8 mouse cellular contexts compared by ENCODE assay signal in the genomic region with DNA sequence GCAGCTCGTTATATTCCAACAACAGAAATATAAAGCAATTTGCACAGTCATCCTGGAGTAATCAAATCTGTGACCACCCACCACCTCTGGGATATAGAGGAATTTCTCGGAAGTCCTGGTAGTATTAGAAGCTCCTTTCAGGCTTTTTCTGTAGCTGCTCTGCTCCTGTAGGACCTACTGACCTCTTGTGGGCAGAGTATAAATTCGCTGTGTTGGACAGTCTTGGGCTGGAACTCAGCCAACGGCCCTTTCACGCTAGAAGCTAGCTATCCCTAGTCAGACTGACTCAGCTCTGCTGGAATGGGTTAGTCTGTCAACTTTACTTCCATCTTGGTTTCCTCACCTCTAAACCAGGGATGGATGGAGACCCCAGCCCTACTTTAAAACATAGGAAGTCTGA. TPM values are rescaled to one million over a fixed set of nuclear protein-coding genes. Genes with fewer than 3 reads are reported as not detected.
DNase-seq lines count a peak whose midpoint lies in the region; ATAC-seq and TF ChIP-seq lines count a peak whose summit lies in the region.

No protein-coding gene starts in this region.

- WGBS in liver, adult 2 months = 3% methylated on average over 5 of the region's 5 CpGs
- WGBS in liver, embryonic 11.5 days = 53% methylated on average over 5 of the region's 5 CpGs
- 26% methylated on average over 5 of the region's 5 CpGs for WGBS in forebrain, embryonic 13.5 days

- TF ChIP-seq POLR2A in liver, adult 2 months (IDR thresholded peaks at IDR 0.05; ENCODE audit: extremely low read depth, insufficient read depth, low read length) = no peak

- H3K4me3 ChIP-seq in liver, adult 2 months (ENCODE audit: insufficient read depth, low read depth, low read length) = no peak overlapping the region
- no peak overlapping the region for H3K4me3 ChIP-seq in liver, embryonic 11.5 days (ENCODE audit: low read depth, low read length)
- no peak overlapping the region for H3K4me3 ChIP-seq in forebrain, embryonic 13.5 days

- no peak overlapping the region for H3K4me2 ChIP-seq in liver, embryonic 11.5 days
- no peak overlapping the region for H3K4me2 ChIP-seq in forebrain, embryonic 13.5 days

- H3K36me3 ChIP-seq in liver, adult 2 months (ENCODE audit: control insufficient read depth, insufficient read depth, low read length) = no peaks in the 10 kb centered on the region
- H3K36me3 ChIP-seq in liver, embryonic 11.5 days (ENCODE audit: control insufficient read depth, insufficient read depth, low read length) = no peaks in the 10 kb centered on the region
- H3K36me3 ChIP-seq in forebrain, embryonic 13.5 days (ENCODE audit: poor library complexity, severe bottlenecking) = no peaks in the 10 kb centered on the region

- H3K9ac ChIP-seq in liver, adult 2 months (ENCODE audit: low read depth, low read length) = no peak overlapping the region
- H3K9ac ChIP-seq in liver, embryonic 11.5 days (ENCODE audit: low read depth, low read length) = no peak overlapping the region
- H3K9ac ChIP-seq in forebrain, embryonic 13.5 days = no peak overlapping the region

- ATAC-seq in liver, embryonic 11.5 days (replicated peaks; ENCODE audit: low FRiP score) = no peak
- ATAC-seq in forebrain, embryonic 13.5 days = no peak

- TF ChIP-seq CTCF in liver, adult 2 months (IDR thresholded peaks at IDR 0.05; ENCODE audit: low read depth, low read length) = peak; percentile 25; the same call in 1 of the 2 replicates

- H3K27ac ChIP-seq in liver, adult 2 months (replicated peaks; ENCODE audit: insufficient read depth, low read depth, low read length) = peak overlapping the region; percentile 58
- no peak overlapping the region for H3K27ac ChIP-seq in liver, embryonic 11.5 days (ENCODE audit: low read depth, low read length)
- no peak overlapping the region for H3K27ac ChIP-seq in forebrain, embryonic 13.5 days

- H3K4me1 ChIP-seq in liver, adult 2 months (ENCODE audit: control insufficient read depth, insufficient read depth, low read length) = peaks cover 8% of the 10 kb centered on the region
- no peaks in the 10 kb centered on the region for H3K4me1 ChIP-seq in liver, embryonic 11.5 days (replicated peaks; ENCODE audit: control insufficient read depth, insufficient read depth, low read length)
- no peaks in the 10 kb centered on the region for H3K4me1 ChIP-seq in forebrain, embryonic 13.5 days

- peak; percentile 72 for DNase-seq in liver, adult 2 months (ENCODE audit: extremely low read depth, low read depth, low spot score)
- no peak for DNase-seq in liver, embryonic 11.5 days (ENCODE audit: low spot score)
- DNase-seq in adrenal gland, adult 2 months = peak; percentile 78
- peak; percentile 56 for DNase-seq in gastrocnemius, postnatal 10 days
- peak; percentile 52 to 59 for DNase-seq in lung, adult 18-20 months
- DNase-seq in thymus, postnatal 25 days = no peak
- DNase-seq in thymus, postnatal 10 days (ENCODE audit: low spot score in 2 of 2) = no peak

- no peaks in the 10 kb centered on the region for H3K79me2 ChIP-seq in liver, adult 2 months (ENCODE audit: control insufficient read depth, insufficient read depth, low read length)

- no peaks in the 10 kb centered on the region for H3K27me3 ChIP-seq in liver, adult 2 months (ENCODE audit: control insufficient read depth, insufficient read depth, low read length)
- no peaks in the 10 kb centered on the region for H3K27me3 ChIP-seq in liver, embryonic 11.5 days (replicated peaks; ENCODE audit: control insufficient read depth, insufficient read depth, low read length)
- H3K27me3 ChIP-seq in forebrain, embryonic 13.5 days = no peaks in the 10 kb centered on the region

- no peaks in the 10 kb centered on the region for H3K9me3 ChIP-seq in liver, embryonic 11.5 days (ENCODE audit: control insufficient read depth, low read length)
- H3K9me3 ChIP-seq in forebrain, embryonic 13.5 days (replicated peaks) = no peaks in the 10 kb centered on the region

RNA-seq across cellular contexts. Expression of gene Slc25a5, which starts 34.8 kb away (rescaled TPM):
- total RNA-seq in liver, adult 2 months (2014; rRNA removed) = 748 and 759 TPM in 2 replicates
- 693 and 735 TPM in 2 replicates for polyA plus RNA-seq in liver, adult 2 months (2012; rRNA removed)
- polyA plus RNA-seq in liver, embryonic 11.5 days (2014; fragmentation: Nextera tagmentation; extraction: Ambion mirVana) = 942 and 1,011 TPM in 2 replicates
- 100 to 1,000 TPM; 382 to 504 TPM for total RNA-seq in adrenal gland, adult 2 months (2021)
- polyA plus RNA-seq in adrenal gland, adult 2 months (2012; rRNA removed) = 261 and 313 TPM in 2 replicates
- total RNA-seq in gastrocnemius, postnatal 10 days (2021) = 100 to 1,000 TPM; 217 to 231 TPM
- polyA plus RNA-seq in forebrain, embryonic 13.5 days (2015; fragmentation: Nextera tagmentation; extraction: Ambion mirVana) = 749 and 783 TPM in 2 replicates

RNA-seq across cellular contexts. Expression of gene Ube2a, which starts 43.4 kb away (rescaled TPM):
- 12.2 and 17.5 TPM in 2 replicates for total RNA-seq in liver, adult 2 months (2014; rRNA removed)
- polyA plus RNA-seq in liver, adult 2 months (2012; rRNA removed) = 21.9 and 25.9 TPM in 2 replicates
- 106 and 117 TPM in 2 replicates for polyA plus RNA-seq in liver, embryonic 11.5 days (2014; fragmentation: Nextera tagmentation; extraction: Ambion mirVana)
- 10 to 100 TPM; 66.8 to 74.4 TPM for total RNA-seq in adrenal gland, adult 2 months (2021)
- polyA plus RNA-seq in adrenal gland, adult 2 months (2012; rRNA removed) = 33.2 and 38.6 TPM in 2 replicates
- total RNA-seq in gastrocnemius, postnatal 10 days (2021) = 10 to 100 TPM; 45.4 to 45.8 TPM
- 127 and 138 TPM in 2 replicates for polyA plus RNA-seq in forebrain, embryonic 13.5 days (2015; fragmentation: Nextera tagmentation; extraction: Ambion mirVana)

RNA-seq across cellular contexts. Expression of gene C330007P06Rik, which starts 43.6 kb away (rescaled TPM):
- total RNA-seq in liver, adult 2 months (2014; rRNA removed) = 26.2 and 30.5 TPM in 2 replicates
- polyA plus RNA-seq in liver, adult 2 months (2012; rRNA removed) = 9.4 and 12.1 TPM in 2 replicates
- 32.2 and 34.1 TPM in 2 replicates for polyA plus RNA-seq in liver, embryonic 11.5 days (2014; fragmentation: Nextera tagmentation; extraction: Ambion mirVana)
- 10 to 100 TPM; 47.8 to 56.8 TPM for total RNA-seq in adrenal gland, adult 2 months (2021)
- polyA plus RNA-seq in adrenal gland, adult 2 months (2012; rRNA removed) = 8.8 and 10.1 TPM in 2 replicates
- 10 to 100 TPM; 12.1 to 13.8 TPM for total RNA-seq in gastrocnemius, postnatal 10 days (2021)
- polyA plus RNA-seq in forebrain, embryonic 13.5 days (2015; fragmentation: Nextera tagmentation; extraction: Ambion mirVana) = 26.7 and 29.1 TPM in 2 replicates

Comparison
In these comparisons a context has a peak if more than half of its experiments do, and no peak if none do; other contexts are left out.
1. DNase-seq: peak in liver, adult 2 months (single experiment), adrenal gland, adult 2 months (single experiment), gastrocnemius, postnatal 10 days (single experiment) and lung, adult 18-20 months (2 of 2); none in liver, embryonic 11.5 days (single experiment), thymus, postnatal 25 days (single experiment) and thymus, postnatal 10 days (0 of 2).